Mouse (Mus musculus) neutrophil, adult 5-6 weeks (primary cell): Measurements from ENCODE around the gene Tfap2a. TPM values are rescaled to one million over a fixed set of nuclear protein-coding genes. Genes with fewer than 3 reads are reported as not detected.

Experiments
- ATAC-seq: fragments of 151-379, 151-347 bp; 2 replicates; pipeline ENCODE4 v1.8.0; 2017; ENCODE audit warnings: mild to moderate bottlenecking, moderate TSS enrichment; ENCODE audit not compliant: insufficient number of reproducible peaks, poor library complexity, low FRiP score, severe bottlenecking; ENCODE audit errors: extremely low read depth
- total RNA-seq: library from RNA; stranded (forward); fragments of 200-1000 nt; gene quantifications from 2 replicates; pipeline ENCODE4 v1.2.3, GENCODE M21; 2017

Gene Tfap2a
- total RNA-seq, result not detected in 2 replicates

- no peak for ATAC-seq
Observed at GRCm38 (mm10) chr13:40738196-40738880, at the start of gene Tfap2a. Tfap2a (minus strand) TSS chr13:40738376.

- no peak for ATAC-seq
Observed at GRCm38 (mm10) chr13:40784202-40784771, 46.1 kb upstream of the Tfap2a start.

- no peak for ATAC-seq
Observed at GRCm38 (mm10) chr13:40757995-40758394, 19.8 kb upstream of the Tfap2a start.

- no peak for ATAC-seq
Observed at GRCm38 (mm10) chr13:40756356-40756755, 18.2 kb upstream of the Tfap2a start.

GRCm38 (mm10) chr13:40754091-40754490, 15.9 kb upstream of the Tfap2a start:
- no peak for ATAC-seq

GRCm38 (mm10) chr13:40751889-40752288, 13.7 kb upstream of the Tfap2a start:
- ATAC-seq, result no peak

- no peak for ATAC-seq
Observed at GRCm38 (mm10) chr13:40749603-40749905, 11.4 kb upstream of the Tfap2a start.

GRCm38 (mm10) chr13:40748785-40749602, 10.8 kb upstream of the Tfap2a start:
- ATAC-seq, result 0 out of 2 replicates have a peak, but pooled peaks have one; percentile 19

- no peak for ATAC-seq
Observed at GRCm38 (mm10) chr13:40744111-40744805, 6.1 kb upstream of the Tfap2a start.

- no peak for ATAC-seq
Observed at GRCm38 (mm10) chr13:40743221-40743620, 5.0 kb upstream of the Tfap2a start.

- ATAC-seq, result no peak
Observed at GRCm38 (mm10) chr13:40741841-40742550, 3.8 kb upstream of the Tfap2a start.

GRCm38 (mm10) chr13:40741436-40741835, 3.3 kb upstream of the Tfap2a start:
- no peak for ATAC-seq

GRCm38 (mm10) chr13:40740727-40741360, 2.7 kb upstream of the Tfap2a start:
- no peak for ATAC-seq

GRCm38 (mm10) chr13:40739901-40740300, 1.7 kb upstream of the Tfap2a start:
- no peak for ATAC-seq

GRCm38 (mm10) chr13:40739121-40739650, 1.0 kb upstream of the Tfap2a start:
- ATAC-seq, result no peak

GRCm38 (mm10) chr13:40737761-40738160, 415 bp downstream of the Tfap2a start:
- no peak for ATAC-seq

- peak; percentile 50 for ATAC-seq
Observed at GRCm38 (mm10) chr13:40737099-40737498, 1.1 kb downstream of the Tfap2a start.

GRCm38 (mm10) chr13:40736107-40736780, 1.9 kb downstream of the Tfap2a start:
- ATAC-seq, result no peak
